ENCODE assay signal across 8 mouse cellular contexts in the genomic region with DNA sequence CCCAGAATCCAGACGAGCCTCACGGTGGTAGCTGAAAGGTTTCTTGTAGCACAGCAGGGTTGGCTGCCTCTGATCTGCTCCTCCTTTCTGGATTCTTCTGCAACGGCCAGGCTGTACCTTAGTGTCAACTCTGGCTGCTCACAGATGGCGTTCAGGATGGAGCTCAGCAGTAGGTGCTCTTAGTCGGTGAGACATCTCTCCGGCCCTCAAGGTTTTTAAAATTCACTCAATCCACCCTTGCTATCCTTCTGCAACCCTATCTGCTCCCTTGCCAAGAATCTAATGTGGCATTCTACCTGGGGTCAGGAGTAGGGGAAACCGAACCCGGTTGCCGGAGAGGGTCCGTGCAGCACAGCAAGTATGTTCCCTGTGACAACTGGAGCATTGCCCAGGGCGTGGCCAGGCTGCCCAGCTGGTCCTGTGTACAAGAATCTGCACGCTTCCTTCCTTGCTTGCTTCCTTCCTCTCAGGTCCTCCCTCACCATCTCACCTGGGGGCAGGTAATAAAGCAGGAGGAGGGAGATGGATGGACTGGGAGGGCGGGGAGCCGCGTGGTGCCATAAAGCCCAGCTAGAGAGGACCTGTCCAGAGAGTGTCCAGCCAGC. TPM values are rescaled to one million over a fixed set of nuclear protein-coding genes. Genes with fewer than 3 reads are reported as not detected.
DNase-seq lines count a peak whose midpoint lies in the region; ATAC-seq lines count a peak whose summit lies in the region.
"Had no signal": no experiment of that assay in that cellular context is flagged by ENCODE, and none has a peak within 500 bp of the region (broad histone marks: within the 10 kb centered on the region; RNA-seq: fewer than 3 reads in every experiment).

Bhlha9 (plus strand) TSS at position 600 of the 605 bp plus-strand sequence.

- H3K4me3 ChIP-seq in neural tube, embryonic 11.5 days (ENCODE audit: low read depth, low read length) = peak within 1 kb of the TSS; percentile 34
- peak within 1 kb of the TSS; percentile 39 for H3K4me3 ChIP-seq in embryonic facial prominence, embryonic 12.5 days
- H3K4me3 ChIP-seq in intestine, embryonic 16.5 days (ENCODE audit: low read length) = peak within 1 kb of the TSS; percentile 41
- H3K4me3 ChIP-seq in stomach, embryonic 15.5 days (replicated peaks) = peak within 1 kb of the TSS; percentile 20

- H3K9ac ChIP-seq in neural tube, embryonic 11.5 days (ENCODE audit: low read length) = peak within 1 kb of the TSS; percentile 7
- H3K9ac ChIP-seq in embryonic facial prominence, embryonic 12.5 days = peak within 1 kb of the TSS; percentile 37
- H3K9ac ChIP-seq in intestine, embryonic 16.5 days (ENCODE audit: low read depth, low read length) = peak within 1 kb of the TSS; percentile 52
- H3K9ac ChIP-seq in stomach, embryonic 15.5 days = no peak within 1 kb of the TSS

- H3K27ac ChIP-seq in neural tube, embryonic 11.5 days (ENCODE audit: low read depth, low read length) = no peak within 1 kb of the TSS
- no peak within 1 kb of the TSS for H3K27ac ChIP-seq in embryonic facial prominence, embryonic 12.5 days
- H3K27ac ChIP-seq in intestine, embryonic 16.5 days (ENCODE audit: low read length) = no peak within 1 kb of the TSS
- no peak within 1 kb of the TSS for H3K27ac ChIP-seq in stomach, embryonic 15.5 days

- peak within 1 kb of the TSS; percentile 57 for H3K4me2 ChIP-seq in neural tube, embryonic 11.5 days (ENCODE audit: low read depth)
- H3K4me2 ChIP-seq in embryonic facial prominence, embryonic 12.5 days (replicated peaks) = peak within 1 kb of the TSS; percentile 67
- peak within 1 kb of the TSS; percentile 57 for H3K4me2 ChIP-seq in intestine, embryonic 16.5 days (ENCODE audit: low read depth, low read length)
- H3K4me2 ChIP-seq in stomach, embryonic 15.5 days = peak within 1 kb of the TSS; percentile 56

- DNase-seq in neural tube, embryonic 11.5 days (ENCODE audit: low spot score) = no peak
- no peak for DNase-seq in neural tube, embryonic 10.5 days (ENCODE audit: extremely low spot score, low spot score)
- no peak for DNase-seq in urinary bladder, adult 18-20 months (ENCODE audit: low spot score in 2 of 2)
- DNase-seq: adrenal gland, postnatal 25 days had no signal

- WGBS in neural tube, embryonic 11.5 days = 54% methylated on average over 15 of the region's 15 CpGs
- WGBS in embryonic facial prominence, embryonic 12.5 days = 55% methylated on average over 15 of the region's 15 CpGs
- 60% methylated on average over 15 of the region's 15 CpGs for WGBS in intestine, embryonic 16.5 days
- WGBS in stomach, embryonic 15.5 days = 62% methylated on average over 15 of the region's 15 CpGs

- peaks cover 54% of the 10 kb centered on the region for H3K27me3 ChIP-seq in neural tube, embryonic 11.5 days (ENCODE audit: control insufficient read depth, insufficient read depth, low read length)
- H3K27me3 ChIP-seq in embryonic facial prominence, embryonic 12.5 days = peaks cover 81% of the 10 kb centered on the region
- H3K27me3 ChIP-seq in intestine, embryonic 16.5 days (replicated peaks; ENCODE audit: control insufficient read depth, insufficient read depth, low read length) = peaks cover 40% of the 10 kb centered on the region
- H3K27me3 ChIP-seq in stomach, embryonic 15.5 days (replicated peaks) = peaks cover 55% of the 10 kb centered on the region

- peaks cover 3% of the 10 kb centered on the region; the same call in 1 of the 2 replicates for H3K4me1 ChIP-seq in neural tube, embryonic 11.5 days (ENCODE audit: control insufficient read depth, insufficient read depth, low read length)
- H3K4me1 ChIP-seq in embryonic facial prominence, embryonic 12.5 days = peaks cover 10% of the 10 kb centered on the region
- H3K4me1 ChIP-seq in intestine, embryonic 16.5 days (ENCODE audit: control insufficient read depth, insufficient read depth, low read length) = peaks cover 4% of the 10 kb centered on the region; the same call in 1 of the 2 replicates
- H3K4me1 ChIP-seq in stomach, embryonic 15.5 days = peaks cover 13% of the 10 kb centered on the region; the same call in 1 of the 2 replicates

- no peak for ATAC-seq in neural tube, embryonic 11.5 days (ENCODE audit: insufficient read depth, low FRiP score, low TSS enrichment)
- no peak for ATAC-seq in embryonic facial prominence, embryonic 12.5 days (ENCODE audit: insufficient number of reproducible peaks, insufficient read depth, low FRiP score, low TSS enrichment)
- no peak for ATAC-seq in intestine, embryonic 16.5 days
- no peak for ATAC-seq in stomach, embryonic 15.5 days (ENCODE audit: insufficient read depth, low FRiP score, low read depth)
- ATAC-seq in megakaryocyte-erythroid progenitor cell, adult 5-6 weeks (replicated peaks; ENCODE audit: low FRiP score, low TSS enrichment, poor library complexity, severe bottlenecking) = no peak

- no peaks in the 10 kb centered on the region for H3K9me3 ChIP-seq in neural tube, embryonic 11.5 days (ENCODE audit: control insufficient read depth, low read length)
- no peaks in the 10 kb centered on the region for H3K9me3 ChIP-seq in embryonic facial prominence, embryonic 12.5 days
- H3K9me3 ChIP-seq in intestine, embryonic 16.5 days (ENCODE audit: control insufficient read depth, low read length) = no peaks in the 10 kb centered on the region
- H3K9me3 ChIP-seq in stomach, embryonic 15.5 days = no peaks in the 10 kb centered on the region

- no peaks in the 10 kb centered on the region for H3K36me3 ChIP-seq in neural tube, embryonic 11.5 days (ENCODE audit: control insufficient read depth, insufficient read depth, low read length)
- H3K36me3 ChIP-seq in embryonic facial prominence, embryonic 12.5 days = no peaks in the 10 kb centered on the region
- no peaks in the 10 kb centered on the region for H3K36me3 ChIP-seq in intestine, embryonic 16.5 days (ENCODE audit: control insufficient read depth, insufficient read depth, low read length)
- no peaks in the 10 kb centered on the region for H3K36me3 ChIP-seq in stomach, embryonic 15.5 days

RNA-seq across cellular contexts. Expression of gene Bhlha9, which starts in this region (rescaled TPM):
- polyA plus RNA-seq in neural tube, embryonic 11.5 days (2014; fragmentation: Nextera tagmentation; extraction: Ambion mirVana) = not detected in 2 replicates
- polyA plus RNA-seq in embryonic facial prominence, embryonic 12.5 days (2016; fragmentation: Nextera tagmentation; extraction: Ambion mirVana) = 0.13 TPM in 1 of 2 replicates, not detected in the other
- 0.18 TPM in 1 of 2 replicates, not detected in the other for polyA plus RNA-seq in intestine, embryonic 16.5 days (2015; fragmentation: Nextera tagmentation; extraction: Ambion mirVana)
- 0.28 and 0.32 TPM in 2 replicates for polyA plus RNA-seq in stomach, embryonic 15.5 days (2015; fragmentation: Nextera tagmentation; extraction: Ambion mirVana)
- total RNA-seq in megakaryocyte-erythroid progenitor cell, adult 5-6 weeks (2014; fragmentation: Nextera tagmentation) = not detected in 2 replicates
- total RNA-seq in megakaryocyte-erythroid progenitor cell, adult 5-6 weeks (2017) = not detected in 2 replicates
- total RNA-seq: adrenal gland, postnatal 25 days had no signal
